Mouse (Mus musculus) kidney, postnatal 25 days (tissue): Measurements from ENCODE around the gene Fam185a.

ENCODE experiments used
- DNase-seq, 2 experiments: peaks; one replicate each; pipeline ENCODE4 v3.0.0; 2021; ENCODE audit warnings: mixed read lengths in 2 of 2

Fam185a gene

GRCm38 (mm10) chr5:21424614-21425602 lies at the start of gene Fam185a, which contains the start of gene Ccdc146:
TSS of gene Fam185a (plus strand) at chr5:21424958.
TSS of gene Ccdc146 (minus strand) at chr5:21424677.
- peak; percentile 97 to 98 for DNase-seq

DNA sequence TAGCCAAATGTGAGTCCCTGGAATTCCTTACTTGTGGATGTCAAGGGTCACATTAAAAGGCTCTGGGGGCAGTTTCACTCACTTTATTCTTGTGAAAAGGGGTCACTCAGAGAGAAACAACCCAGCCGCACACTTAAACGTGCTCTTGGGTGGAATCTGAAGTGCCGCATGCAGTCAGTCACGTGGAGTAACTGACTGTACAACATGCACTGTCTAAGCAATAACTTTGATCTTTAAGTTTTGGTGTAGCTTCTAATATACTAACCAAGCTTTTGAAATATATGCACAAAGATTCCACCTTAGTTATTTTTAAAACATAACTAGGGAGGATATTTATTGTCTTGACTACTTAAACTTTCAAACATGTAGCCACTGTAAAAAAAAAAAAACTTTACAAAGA lies 47.8 kb upstream of the Fam185a start:
- no peak for DNase-seq

- DNase-seq, result no peak
These were observed 46.4 kb upstream of the Fam185a start for GRCm38 (mm10) chr5:21378397-21378796.

GRCm38 (mm10) chr5:21381986-21382385 lies 42.8 kb upstream of the Fam185a start:
- no peak for DNase-seq

- DNase-seq, result no peak
These were observed 42.1 kb upstream of the Fam185a start for GRCm38 (mm10) chr5:21382678-21383077.

DNA sequence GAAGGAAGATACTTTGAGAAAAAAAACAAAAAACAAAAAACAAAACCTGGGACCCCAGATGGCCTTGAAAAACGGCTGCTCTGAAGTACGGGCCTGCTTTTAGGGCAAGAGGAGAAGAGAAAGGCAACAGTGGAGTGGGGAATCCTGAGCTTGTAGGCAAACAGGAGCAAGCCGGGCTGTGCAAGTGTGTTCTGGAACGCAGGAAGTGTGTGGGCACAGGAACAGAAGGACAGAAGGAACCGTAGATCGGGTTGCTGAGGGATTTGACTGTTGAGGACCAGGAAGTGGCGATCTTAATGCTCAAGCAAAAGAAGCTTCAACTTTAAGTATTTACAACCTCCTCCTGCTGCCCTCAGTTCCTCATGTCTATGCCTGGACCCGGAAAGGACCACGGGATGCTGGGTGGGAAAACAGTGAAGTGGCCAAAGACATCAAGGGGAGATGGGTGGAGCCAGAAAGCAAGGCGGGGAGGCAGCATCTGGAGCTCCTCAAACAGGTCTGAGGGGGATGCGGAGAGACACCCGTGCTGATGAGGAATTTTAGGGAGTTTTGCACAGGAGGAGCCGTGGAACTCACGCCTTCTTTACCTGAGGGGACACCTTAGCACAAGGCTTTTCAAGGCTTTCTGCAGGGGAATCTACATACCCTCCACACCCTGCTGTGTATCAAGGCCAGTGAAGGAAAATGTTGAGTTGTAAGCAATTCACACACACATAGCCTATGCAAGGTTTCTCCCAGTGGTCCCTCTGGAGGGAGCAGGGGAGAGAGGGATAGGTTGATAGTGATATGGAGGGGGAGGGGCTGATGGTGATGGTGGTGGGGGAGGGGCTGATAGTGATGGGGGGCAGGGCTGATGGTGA lies 41.1 kb upstream of the Fam185a start:
- peak in 1 of 2 experiments; percentile 40 for DNase-seq

GRCm38 (mm10) chr5:21384252-21384960 lies 40.4 kb upstream of the Fam185a start:
- no peak for DNase-seq

DNA sequence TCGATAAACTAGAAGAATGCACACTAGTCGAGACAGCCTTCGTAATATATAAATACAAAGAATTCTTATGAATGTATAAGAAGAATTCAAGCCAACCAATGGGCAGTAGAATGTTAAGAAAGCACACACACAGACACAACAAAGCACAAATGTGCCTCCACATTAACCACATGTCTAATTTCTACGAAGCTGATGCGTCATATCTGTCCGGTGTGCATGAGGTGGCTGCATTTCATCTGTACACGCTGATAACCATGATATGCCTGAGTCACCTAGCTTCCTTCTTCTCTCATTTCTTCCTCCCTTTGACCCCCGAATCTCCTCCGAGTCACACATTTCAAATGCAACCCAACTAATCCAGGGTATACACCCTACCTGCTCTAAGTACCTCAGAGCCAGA lies 39.8 kb upstream of the Fam185a start:
- no peak for DNase-seq

DNA sequence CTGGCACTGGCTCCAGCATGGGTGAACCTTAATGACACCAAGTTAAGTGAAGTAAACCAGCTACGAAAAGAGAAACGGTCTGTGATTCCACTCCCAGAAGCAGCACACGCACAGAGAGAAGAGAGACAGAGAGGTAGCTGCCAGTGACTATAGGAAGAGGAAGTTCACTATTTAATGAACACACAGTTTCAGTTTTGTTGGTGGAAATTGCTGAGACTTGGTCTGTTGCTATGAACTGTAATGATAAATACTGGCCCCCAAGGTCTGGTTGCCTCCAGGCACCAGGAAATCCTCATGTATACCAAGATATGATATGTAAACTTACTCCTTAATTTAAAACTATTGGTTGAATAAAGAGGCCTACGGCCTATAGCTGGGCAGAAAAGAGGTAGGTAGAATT lies 38.3 kb upstream of the Fam185a start:
- no peak for DNase-seq

- no peak for DNase-seq
These were observed 37.4 kb upstream of the Fam185a start for GRCm38 (mm10) chr5:21387340-21387739.

DNA sequence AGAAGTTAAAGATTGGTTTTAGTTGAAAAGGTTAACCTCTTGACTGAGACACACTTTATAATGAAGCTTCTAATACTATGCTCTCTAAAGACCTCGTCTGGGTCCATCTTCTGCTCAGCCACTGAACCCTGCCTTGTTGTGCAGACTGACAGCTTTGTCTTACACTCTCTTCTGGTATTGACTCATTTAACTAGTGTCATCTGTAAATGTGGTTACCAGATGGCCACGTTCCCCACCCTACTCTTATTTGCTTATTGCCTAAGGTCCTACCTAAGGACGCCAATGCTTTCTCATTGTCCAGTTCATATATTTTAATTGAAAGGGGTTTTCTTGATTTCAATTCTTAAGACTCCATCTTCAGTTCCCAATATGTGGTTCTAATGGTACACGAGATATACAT lies 35.9 kb upstream of the Fam185a start:
- DNase-seq, result no peak

- DNase-seq, result peak; percentile 85 to 89
These were observed 33.0 kb upstream of the Fam185a start for GRCm38 (mm10) chr5:21391616-21392384.

DNA sequence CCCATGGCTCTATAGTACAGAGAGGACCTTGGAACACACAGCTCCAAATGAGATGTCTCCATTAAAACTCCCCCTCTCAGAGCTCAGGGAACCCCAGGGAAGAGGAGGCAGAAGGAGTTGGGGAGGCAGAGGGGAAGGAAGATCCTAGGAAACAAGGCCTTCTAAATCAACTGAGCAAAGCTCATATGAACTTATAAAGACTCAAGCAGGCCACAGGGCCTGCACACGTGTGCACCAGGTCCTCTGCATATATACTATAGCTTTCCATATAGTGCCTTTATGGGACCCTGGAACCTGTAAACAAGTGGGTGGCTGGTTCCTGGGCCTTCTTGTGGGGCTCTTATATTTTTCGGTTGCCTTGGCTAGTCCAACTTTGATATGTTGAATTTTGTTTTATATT lies 30.2 kb upstream of the Fam185a start:
- DNase-seq, result no peak

DNA sequence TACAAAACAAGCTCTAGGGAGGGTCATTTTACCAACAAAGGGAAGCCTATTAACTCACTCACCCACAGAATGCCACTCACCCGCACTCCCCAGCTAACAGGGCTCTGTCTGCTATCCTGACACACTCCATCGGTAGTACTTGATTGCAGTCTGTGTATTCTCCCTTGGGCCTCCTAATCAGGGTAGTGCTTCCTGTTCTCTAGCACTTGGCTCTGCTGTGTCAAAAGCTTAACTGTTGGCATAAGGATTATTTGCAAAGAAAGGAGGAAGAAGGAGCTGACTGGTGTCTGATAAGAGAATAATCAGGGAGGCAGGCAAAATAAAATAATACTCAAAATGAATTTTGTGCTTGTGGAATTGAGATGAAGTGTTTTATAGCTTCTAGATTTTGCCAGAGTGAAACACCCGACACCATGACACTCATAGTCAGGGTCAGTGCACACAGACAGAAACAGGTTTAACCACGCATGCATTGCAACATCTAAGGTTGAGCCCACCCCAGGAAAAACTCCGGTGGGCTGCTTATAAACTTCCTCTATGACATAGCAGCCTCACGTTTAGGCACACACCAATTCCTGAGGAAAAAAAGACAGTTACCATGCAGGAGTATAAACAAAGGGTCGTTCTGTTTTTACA lies 29.4 kb upstream of the Fam185a start:
- no peak for DNase-seq

- no peak for DNase-seq
These were observed 13.5 kb upstream of the Fam185a start for GRCm38 (mm10) chr5:21411261-21411666.

GRCm38 (mm10) chr5:21412056-21412455 lies 12.7 kb upstream of the Fam185a start:
- DNase-seq, result no peak

- DNase-seq, result no peak
These were observed 11.4 kb upstream of the Fam185a start for GRCm38 (mm10) chr5:21413322-21413721.

DNA sequence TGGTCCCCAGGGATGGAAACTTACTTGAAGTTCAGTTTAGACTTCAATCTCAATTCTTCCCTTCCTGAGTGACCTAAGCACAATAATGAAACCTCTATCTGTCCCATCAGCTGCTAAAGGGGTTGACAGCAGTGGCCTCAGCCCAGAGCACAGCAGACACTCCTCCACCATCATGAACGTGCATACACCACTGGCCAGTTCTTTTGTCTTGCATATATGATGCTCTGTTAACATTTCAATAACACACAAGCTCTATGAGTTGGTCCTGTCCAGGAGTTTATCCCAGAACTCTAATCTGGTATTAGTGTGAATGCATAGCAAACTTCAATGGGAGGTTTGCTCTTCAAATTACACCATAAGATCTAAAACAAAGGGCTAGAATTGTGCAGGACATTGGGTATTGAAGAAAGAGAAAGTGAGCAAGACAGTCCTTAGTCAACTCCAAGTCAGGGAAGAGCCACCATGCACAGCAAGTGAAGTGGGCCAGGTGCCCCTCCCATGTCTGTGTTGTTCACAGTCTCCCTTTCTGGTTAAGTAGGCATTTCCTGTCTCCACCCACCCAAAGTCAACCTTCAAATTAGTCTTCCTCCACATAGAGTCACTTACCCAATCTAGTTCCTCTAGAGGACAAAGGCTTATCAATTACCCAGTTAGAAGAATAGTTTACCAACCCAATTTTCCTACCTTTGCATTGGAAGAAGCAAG lies 10.5 kb upstream of the Fam185a start:
- DNase-seq, result no peak

- no peak for DNase-seq
These were observed 6.1 kb upstream of the Fam185a start for GRCm38 (mm10) chr5:21418613-21419012.

DNA sequence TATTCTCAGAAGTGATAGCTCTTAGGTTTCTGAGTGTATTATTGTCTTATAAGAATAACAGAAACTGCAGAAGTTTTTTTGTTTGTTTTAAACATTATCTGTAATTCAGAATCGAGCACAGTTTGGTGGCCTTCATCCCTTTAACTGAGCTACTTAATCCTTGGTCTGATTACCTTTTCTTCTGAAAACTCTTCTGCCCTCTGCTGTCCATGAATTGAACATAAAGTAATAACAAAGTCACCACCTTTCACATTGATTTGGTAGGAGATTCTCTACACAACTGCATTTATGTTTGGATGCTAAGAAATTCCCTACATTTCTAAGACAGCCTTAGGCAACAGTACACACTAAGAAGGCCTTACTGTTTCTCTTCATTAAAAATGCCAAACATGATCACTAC lies 4.1 kb upstream of the Fam185a start:
- peak in 1 of 2 experiments; percentile 7 for DNase-seq

GRCm38 (mm10) chr5:21426666-21427065 lies 1.9 kb downstream of the Fam185a start:
- no peak for DNase-seq
